Mouse (Mus musculus) megakaryocyte progenitor cell, adult 5-6 weeks (primary cell): Measurements from ENCODE around the gene Gm49388. TPM values are rescaled to one million over a fixed set of nuclear protein-coding genes. Genes with fewer than 3 reads are reported as not detected.
A peak's percentile ranks its signal among the peaks of the same experiment; 100 is the strongest.

Experiments
- ATAC-seq: replicated peaks from 2 replicates; pipeline ENCODE4 v1.8.0; 2016; ENCODE audit warnings: mild to moderate bottlenecking, moderate TSS enrichment, inconsistent platforms; ENCODE audit not compliant: poor library complexity
- total RNA-seq, 2 experiments: library from RNA; stranded (forward) in 1 of 2; stranded (reverse) in 1 of 2; fragments of 157-497, 149-512 nt in 1 of 2; fragments of 200-1000 nt in 1 of 2; gene quantifications; 2 replicates each; pipeline versions ENCODE4 v1.2.3 to v1.2.4; 2015 to 2017

The Gm49388 gene
- not detected in 2 replicates for total RNA-seq (2015)
- not detected in 2 replicates for total RNA-seq (2017)

DNA sequence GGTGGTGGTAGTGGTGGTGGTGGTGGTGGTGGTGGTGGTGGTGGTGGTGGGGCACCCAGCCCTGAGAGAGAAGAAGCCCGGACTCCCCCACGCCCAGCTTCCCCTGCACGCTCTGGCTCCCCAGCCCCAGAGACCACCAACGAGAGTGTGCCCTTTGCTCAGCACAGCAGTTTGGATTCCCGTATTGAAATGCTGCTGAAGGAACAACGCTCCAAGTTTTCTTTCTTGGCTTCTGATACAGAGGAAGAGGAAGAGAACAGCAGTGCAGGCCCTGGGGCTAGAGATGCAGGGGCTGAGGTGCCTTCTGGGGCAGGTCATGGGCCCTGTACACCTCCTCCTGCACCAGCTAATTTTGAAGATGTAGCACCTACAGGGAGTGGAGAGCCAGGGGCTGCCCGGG lies at the start of gene Gm49388:
TSS of gene Gm49388 (plus strand) at position 301 of the 400 bp plus-strand sequence.
- ATAC-seq: no peak

DNA sequence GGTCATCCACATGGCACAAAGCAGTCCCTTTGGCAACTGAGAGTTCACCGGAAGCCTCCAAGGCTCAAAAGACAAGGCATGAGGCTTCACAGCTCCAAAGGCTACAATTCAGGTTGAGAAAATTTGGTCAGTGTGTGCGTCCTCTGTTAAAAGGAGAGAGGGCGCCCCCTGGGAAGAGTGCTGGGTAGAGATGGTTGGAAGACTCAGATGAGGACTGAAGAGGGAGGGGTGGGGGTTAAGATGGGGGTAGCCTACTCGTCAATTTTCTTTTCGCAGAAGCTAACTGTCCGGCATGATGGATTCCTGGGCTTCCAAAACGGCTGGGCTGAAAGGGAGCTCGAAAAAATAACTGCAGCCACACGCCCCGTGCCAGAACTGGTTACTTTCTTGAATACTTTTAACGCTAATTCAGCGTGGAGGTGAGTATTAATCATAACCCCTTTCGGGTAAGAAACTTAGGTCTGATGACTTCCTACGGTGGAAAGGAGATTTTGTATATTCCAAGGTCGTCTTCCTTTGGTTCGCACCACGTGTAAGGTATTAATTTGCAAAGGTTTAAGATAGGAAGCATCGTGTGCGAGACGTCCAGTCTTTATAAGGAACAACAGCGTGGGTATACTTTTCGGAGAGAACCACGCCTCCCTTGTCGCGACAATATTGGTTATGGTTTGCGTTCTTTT lies 40.9 kb upstream of the Gm49388 start, which contains the start of gene Fbxl19:
TSS of gene Fbxl19 (plus strand) at position 178 of the 680 bp plus-strand sequence.
- ATAC-seq: peak; percentile 49

DNA sequence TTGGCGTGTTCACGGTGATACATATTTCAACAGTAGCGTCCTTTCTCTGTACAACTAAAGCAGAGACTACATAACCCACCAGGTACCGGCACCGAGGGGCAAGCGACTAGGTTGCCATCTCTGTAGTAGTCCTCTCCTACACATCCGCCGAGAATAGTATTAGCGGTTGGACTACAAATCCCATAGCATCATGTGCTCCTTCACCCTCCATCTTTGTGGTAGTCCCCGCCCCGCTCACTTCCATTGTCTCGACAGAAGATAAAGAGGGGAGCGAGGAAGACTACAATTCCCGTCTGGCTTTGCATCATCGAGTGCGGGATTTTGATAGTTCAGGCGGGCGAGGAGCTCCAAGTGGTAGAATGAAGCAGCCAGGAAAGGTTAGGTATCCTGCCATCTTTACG lies 40.2 kb upstream of the Gm49388 start:
- ATAC-seq: peak; percentile 81

DNA sequence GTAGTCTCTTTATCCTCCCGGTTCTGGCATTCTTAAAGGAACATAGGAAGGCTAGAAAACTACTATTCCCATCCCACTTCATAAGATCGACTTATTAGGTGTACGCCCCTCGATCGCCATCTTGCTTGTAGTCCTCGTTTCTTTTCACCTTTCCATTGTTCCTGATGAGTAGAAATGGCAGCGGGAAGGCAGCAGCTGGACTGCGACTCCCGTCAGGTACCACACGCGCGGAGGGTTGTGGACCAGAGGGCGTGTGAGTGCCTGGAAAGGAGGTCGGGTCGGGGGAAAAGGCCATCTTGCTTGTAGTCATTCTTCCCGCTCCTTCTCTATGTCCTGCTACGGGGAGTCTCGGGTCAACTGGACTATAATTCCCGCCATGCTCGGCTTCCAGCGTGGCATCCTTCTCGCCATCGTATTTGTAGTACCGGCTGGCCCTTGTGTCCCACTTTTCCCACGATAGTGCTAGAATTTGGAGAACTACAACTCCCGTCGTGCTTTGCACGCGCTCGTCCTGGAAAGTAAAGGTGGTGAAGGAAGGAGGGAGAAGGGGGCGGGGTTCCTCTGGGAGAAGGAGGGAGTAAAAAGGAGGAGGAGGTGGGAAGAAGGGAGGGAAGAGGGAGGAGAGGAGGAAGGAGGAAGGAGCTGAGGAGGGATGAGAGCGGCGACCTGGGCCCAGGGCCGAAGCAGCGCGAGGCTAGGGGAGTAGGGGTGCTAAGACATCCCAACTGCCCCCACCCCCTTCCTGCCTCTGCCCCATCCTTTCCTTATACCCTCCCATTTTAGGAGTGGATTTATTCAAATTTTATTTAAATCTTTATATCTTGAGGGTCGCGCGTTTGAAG lies 39.5 kb upstream of the Gm49388 start:
- ATAC-seq: peak; percentile 63

DNA sequence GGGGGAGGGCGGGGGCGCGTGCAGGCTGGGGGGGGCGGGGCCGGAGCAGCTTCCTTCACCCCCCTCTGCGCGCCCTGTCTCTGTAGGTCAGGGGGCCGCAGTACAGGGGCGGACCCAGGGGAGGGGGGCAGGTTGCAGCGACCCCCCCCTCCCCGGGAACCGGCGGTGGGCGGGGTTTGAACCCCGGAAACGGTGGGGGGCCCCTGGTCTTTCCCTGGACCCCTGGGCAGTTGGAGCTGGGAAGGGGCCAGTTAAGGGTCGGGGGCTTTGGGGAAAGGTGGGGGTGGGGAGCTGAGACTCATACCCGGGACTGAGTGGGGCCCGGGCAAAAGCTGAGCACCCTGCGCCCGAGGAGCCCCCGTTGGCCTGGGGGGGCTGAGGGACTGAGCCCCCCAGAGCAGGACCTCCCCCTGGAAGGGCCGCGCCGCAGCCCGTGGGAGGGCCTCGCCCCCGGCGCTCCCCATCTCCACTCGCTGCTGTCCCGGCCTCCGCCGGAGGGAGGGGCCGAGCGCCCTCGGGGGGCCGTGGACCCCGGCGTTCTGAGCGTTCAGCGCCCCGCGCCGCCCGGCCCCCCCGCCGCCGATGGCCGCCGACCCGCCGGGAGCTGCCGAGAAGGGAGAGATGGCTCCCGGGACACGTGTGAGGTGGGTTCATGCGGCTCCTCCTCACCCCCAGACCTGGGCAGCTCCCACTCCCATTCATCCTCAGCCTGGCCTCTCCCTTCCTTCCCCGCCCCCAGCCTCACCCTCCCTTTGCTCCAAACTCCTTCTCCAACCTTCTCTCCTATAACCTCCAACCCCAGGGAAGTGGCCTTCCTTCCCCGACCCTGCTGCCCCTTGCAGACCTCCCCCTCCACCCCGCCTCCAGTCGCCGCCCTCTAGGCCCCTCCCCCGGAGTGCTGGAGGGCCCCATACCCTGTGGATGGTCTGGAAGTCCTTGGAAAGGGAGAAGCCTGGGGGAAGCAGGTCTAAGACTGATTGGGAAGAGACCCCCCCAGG lies 38.6 kb upstream of the Gm49388 start:
- no peak for ATAC-seq

DNA sequence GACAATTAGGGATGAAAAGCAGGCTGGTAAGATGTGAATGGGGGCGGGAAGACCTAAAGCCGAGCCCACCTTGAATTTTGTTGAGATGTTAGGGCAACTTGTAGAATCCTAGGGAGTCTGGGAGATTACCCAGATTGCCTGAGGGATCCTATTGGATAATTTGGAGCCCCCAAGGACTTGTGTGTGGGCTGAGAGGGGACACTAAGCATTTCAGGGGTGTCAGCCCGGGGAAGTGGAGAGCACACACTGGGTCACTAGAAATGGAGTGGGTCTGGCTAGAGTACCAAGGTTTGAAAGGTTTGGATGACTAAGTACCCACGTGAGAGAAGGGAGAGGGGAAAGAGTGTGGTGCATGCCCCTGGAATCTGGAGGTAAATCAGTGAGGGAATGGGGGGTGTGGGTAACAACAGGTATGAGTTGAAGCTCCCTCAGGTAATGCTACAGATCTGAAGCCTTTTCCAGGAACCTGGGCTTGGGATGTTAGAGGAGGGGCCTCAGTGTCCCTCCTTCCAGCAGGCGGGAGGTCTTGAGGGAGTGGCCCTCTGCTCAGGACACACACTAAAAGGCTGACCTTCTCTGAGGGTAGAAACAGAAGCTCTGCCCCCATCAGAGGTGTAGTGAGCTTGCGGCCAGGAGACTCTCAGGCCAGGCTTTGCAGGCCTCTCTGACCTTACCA lies 37.7 kb upstream of the Gm49388 start:
- no peak for ATAC-seq

DNA sequence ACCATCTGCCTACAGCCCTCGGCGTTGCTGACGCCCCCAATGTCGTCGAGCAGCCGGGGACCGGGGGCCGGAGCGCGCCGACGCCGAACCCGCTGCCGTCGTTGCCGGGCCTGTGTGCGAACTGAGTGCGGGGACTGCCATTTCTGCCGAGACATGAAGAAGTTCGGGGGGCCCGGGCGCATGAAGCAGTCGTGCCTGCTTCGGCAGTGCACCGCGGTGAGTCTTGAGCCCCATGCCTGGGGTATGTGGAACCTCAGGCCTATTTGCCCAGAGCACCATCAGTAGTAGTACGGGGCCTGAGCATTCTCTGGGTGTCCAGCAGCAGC lies 37.2 kb upstream of the Gm49388 start:
- ATAC-seq: no peak

DNA sequence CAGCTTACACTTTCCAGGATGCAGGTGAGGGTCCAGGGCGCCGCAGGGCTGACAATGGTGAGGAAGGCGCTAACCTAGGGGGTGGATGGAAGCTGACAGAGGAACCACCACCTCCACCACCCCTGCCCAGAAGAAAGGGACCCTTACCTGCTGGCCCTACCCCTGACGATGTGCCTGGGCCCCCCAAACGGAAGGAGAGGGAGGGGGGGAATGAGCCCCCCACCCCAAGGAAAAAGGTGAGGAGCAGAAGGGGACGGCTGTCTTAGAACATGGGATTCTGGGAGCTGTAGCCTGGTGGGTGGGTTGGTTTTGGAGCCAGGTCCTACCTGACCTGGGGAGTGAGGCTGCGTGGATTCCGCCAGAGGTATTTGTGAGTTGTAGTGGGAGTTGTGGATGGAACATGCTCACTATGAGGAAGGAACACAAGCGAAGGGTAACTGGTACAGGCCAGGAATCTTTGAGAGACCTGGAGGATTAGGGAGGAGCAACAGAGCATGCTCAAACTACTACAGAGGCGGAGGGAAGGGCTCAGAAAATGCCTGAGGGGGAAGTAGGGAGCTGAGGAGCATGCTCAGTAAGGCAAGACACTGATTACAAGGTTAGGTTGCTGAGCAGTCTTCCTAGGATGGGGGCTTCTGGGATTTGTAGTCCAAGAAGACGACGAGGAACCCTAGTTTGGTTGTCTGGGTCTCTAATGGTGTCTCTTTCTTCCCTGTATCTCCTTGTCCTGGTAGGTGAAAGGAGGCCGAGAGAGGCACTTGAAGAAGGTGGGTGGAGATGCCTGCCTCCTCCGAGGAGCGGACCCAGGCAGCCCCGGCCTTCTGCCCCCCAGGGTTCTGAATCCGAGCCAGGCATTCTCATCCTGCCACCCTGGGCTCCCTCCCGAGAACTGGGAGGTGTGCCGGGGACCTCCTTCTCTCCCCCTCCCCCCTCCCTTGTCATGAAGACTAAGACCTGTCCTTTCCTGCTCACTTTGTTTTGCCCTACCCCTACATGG lies 35.0 kb upstream of the Gm49388 start:
- no peak for ATAC-seq

DNA sequence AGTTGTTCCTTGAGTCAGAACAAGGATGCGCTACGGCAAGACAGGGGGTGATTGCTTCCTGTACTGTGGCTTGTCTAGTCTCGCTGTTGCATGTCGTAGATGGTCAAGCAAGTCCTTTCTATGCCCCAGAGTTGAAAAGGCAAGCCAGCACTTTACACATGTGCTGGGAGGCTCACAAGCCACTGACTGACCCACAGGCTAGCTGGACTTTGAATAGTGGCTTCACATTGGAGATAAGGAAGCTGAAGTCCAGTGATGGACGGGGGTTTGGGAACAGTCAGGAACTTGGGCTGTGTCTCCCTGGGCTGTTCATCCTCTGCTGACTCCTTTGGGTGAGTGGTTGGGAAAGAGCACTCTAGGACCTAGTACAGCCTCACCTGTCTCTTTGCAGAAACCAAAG lies 33.8 kb upstream of the Gm49388 start:
- ATAC-seq: no peak

DNA sequence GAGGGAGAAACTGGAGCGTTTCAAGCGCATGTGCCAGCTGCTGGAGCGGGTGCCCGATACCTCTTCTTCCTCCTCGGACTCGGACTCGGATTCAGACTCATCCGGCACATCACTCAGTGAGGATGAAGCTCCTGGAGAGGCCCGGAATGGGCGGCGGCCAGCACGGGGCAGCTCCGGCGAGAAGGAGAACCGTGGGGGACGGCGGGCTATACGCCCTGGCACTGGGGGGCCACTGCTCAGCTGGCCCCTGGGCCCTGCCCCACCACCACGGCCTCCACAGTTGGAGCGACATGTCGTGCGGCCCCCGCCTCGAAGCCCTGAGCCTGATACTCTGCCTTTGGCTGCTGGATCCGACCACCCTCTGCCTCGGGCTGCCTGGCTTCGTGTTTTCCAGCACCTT lies 33.3 kb upstream of the Gm49388 start:
- no peak for ATAC-seq

DNA sequence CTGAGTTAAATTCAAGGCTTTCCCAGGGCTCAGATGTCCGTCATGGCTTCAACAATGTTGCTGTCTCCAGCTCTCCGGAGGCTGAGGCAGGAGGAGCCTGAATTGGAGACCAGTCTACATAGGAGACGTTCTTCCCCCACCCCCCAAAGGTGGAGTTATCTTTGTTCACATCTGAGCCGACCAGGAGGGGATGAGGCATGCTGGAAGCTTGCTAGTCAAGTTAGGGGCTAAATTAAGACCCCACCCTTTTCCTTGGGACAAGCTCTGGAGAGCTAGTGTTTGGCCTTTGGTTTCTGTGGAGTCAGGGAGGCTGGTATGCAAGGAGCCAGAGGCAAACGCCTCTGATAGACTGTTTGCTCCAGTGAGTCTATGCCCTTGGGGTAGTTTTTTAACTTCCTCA lies 32.2 kb upstream of the Gm49388 start:
- ATAC-seq: no peak

DNA sequence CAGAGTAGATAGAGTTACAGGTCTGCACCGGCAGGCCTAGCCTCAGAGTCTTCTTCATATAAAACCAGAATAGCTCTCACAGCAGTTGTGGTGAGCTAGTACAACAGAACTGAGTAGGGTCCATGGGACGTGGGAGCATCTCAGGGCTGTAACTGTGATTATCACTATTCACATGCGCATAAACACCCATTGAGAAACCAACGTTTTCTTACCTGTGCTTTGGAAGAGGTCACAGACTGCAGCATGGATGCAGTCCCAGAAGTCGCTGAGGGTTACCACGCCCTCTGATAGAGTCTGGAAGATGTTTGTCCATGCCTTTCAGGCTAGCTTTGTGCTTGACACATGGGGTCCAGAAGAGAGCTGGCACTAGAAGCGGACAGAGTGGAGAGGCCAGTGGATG lies 31.7 kb upstream of the Gm49388 start:
- no peak for ATAC-seq

DNA sequence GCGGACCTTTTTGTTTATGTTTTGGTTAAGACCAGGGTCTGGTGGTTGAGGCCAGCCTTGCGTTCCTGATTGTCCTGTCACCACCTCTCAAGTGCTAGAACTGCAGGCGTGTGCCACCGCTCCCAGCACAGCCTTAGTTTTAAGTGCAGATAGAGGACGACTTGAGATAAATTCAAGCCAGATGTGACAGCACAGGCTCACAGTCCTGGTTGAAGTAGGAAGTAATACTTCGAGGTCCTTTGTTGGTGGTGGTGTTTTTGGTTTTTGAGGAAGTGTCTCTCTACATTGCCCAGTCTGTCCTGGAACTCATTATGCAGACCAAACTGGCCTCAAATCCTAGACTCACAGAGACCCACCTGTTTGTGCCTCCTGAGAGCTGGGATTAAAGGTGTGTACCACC lies 25.7 kb upstream of the Gm49388 start:
- peak; percentile 62 for ATAC-seq

DNA sequence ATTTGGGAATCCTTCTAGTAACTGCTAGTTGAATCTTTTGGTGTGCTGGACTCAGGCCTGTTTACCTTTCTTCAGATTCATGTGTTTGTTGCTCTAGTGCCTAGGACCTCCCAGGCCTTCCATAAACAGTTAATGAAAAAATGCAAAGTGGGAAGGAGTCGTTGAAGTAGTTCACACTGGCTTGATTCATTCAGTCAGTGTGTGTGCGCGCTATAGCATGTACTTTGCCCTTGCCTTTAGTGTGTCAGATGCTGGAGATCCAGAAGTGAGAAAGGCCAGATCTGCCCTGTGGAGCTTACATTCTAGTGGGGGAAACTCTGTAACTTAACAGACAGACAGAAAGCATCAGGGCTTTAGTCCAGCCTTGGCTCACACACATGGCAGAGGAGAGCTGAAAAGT lies 24.9 kb upstream of the Gm49388 start:
- no peak for ATAC-seq

DNA sequence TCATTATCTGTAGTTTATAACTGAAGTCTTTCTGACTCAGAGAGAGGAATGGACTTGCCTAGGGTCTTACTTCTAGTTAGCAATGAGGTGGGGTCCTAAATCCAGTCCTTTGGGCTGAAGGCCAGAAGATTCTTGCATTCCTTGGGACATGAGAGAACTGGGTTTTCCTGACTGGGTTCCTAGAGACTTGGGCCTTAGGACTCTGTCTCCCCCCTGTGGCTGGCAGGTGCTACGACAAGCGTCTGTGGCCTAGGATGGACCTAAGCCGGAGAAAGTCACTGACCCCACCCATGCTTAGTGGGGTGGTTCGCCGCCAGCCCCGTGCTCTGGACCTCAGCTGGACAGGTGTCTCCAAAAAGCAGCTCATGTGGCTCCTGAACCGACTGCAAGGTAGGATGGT lies 24.4 kb upstream of the Gm49388 start:
- peak; percentile 94 for ATAC-seq

DNA sequence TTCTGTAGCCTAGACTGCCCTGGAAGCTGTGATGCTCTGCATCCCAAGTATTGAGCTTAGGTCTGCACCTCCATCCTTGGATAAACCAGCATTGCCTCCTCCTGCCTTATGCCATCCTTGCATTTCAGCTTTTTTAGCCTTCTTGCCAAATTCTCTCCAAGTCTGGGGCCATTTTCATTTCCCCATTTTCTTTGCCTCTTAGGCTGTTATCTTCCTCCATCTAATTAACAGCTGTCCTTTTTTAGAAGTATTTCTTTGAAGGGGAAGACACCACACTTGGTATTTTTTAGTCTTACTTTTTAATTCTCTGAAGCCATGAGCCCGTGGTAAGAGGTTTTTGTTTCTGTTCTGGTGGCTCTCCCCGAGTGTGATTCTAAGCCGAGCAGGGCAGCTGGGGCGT lies 21.8 kb upstream of the Gm49388 start:
- no peak for ATAC-seq

DNA sequence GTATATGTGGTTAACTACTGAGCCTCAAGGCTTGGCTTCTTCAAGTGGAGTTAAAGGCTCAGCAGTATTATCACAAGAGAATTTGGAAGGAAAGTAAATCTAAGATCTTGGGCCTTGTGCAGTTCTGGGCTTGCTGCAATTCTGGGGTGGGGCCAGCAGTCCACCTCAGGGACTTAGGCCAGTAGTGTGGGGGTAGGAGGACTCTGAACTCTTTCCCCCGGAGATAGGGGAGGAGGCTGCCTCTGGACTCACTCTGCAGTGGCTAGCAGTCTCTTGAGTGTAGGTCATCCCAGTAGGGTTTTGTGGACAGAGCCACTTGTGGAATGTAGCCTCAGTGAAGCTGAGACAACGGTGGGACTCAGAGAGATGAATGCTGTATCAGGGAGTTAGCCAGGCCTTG lies 19.7 kb upstream of the Gm49388 start:
- no peak for ATAC-seq

DNA sequence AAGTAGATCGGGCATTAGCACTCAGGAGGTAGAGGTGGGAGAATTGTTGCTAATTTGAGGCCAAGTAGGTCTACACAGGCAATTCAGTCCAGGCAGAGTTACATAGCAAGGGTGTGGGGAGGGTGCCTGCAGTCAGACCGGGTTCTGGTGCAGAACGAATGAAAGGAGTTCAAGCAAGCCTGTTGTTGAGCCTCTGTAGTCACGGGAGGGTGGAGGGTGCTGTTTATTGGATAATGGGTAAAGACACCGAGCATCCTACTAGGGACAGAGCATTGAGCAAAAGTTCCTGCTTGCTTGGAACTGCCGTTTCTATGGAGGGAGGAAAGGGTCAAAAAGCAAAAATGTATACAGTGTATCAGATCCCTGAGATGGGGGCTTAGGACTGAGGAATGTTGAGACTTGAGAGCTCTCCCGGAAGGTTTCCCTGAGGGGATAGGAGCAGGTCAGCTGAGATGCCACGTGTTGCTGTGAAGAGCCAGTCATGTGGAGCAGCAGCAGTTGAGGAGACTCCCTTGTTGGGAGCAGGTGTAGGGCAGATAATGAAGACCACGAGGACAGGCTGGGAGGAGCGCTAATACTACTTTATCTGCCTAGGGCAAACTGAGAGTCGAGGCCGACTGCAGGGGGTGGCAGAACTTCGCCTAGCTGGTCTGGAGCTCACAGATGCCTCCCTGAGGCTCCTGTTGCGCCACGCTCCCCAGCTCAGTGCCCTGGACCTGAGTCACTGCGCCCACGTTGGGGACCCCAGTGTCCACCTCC lies 18.4 kb upstream of the Gm49388 start:
- peak; percentile 72 for ATAC-seq
